Mouse (Mus musculus) bone marrow macrophage, adult 2 months (primary cell): ENCODE data around the gene Cabp7. TPM values are rescaled to one million over a fixed set of nuclear protein-coding genes. Genes with fewer than 3 reads are reported as not detected.
"Not testable (repeated sequence)": the region's sequence is repeated elsewhere in the genome, so short reads cannot be mapped to it uniquely, and the experiment has no call there.

Experiments used
- H3K27ac ChIP-seq: 2 replicates; pipeline ENCODE4 v1.5.1; 2012; ENCODE audit warnings: low read depth, low read length; ENCODE audit not compliant: insufficient read depth
- H3K4me1 ChIP-seq: 2 replicates; pipeline ENCODE4 v1.6.1; 2012; ENCODE audit warnings: low read length; ENCODE audit not compliant: control insufficient read depth, insufficient read depth
- H3K4me3 ChIP-seq: 2 replicates; pipeline ENCODE4 v1.5.1; 2012; ENCODE audit warnings: mild to moderate bottlenecking, low read length, moderate library complexity; ENCODE audit not compliant: insufficient read depth
- CTCF ChIP-seq: IDR thresholded peaks from 2 replicates; pipeline ENCODE4 v1.5.1; 2012; ENCODE audit warnings: low read depth, mild to moderate bottlenecking, low read length, moderate library complexity
- POLR2A ChIP-seq: IDR thresholded peaks from 2 replicates; pipeline ENCODE4 v1.6.1; 2012; ENCODE audit warnings: mild to moderate bottlenecking, low read depth, low read length, borderline replicate concordance
- polyA plus RNA-seq: library from polyadenylated mRNA; stranded (reverse); fragments of >200 nt; gene quantifications from 2 replicates; pipeline ENCODE4 v1.2.4, GENCODE M21; 2012; ENCODE audit not compliant: missing spikeins, insufficient read depth, insufficient read length

Gene Cabp7
- polyA plus RNA-seq, 1 experiment, result not detected

- Histone ChIP-seq H3K4me1 (peaks cover 23% of the 10 kb centered on the region), H3K4me3 (no peak overlapping the region), H3K27ac (peak overlapping the region; percentile 65)
- no peak for TF ChIP-seq POLR2A
- TF ChIP-seq CTCF, result no peak
Measured at GRCm38 (mm10) chr11:4714727-4715126, 31.9 kb downstream of the Cabp7 start.

- Histone ChIP-seq H3K4me3 (no peak overlapping the region), H3K27ac (no peak overlapping the region), H3K4me1 (peaks cover 17% of the 10 kb centered on the region)
- no peak for TF ChIP-seq POLR2A
- no peak for TF ChIP-seq CTCF
Measured at GRCm38 (mm10) chr11:4712822-4713221, 33.8 kb downstream of the Cabp7 start.

GRCm38 (mm10) chr11:4710188-4710587 is 36.4 kb downstream of the Cabp7 start:
- peaks cover 23% of the 10 kb centered on the region for H3K4me1 ChIP-seq
- not testable (repeated sequence) for H3K27ac ChIP-seq, H3K4me3 ChIP-seq

- no peak for TF ChIP-seq CTCF
- no peak for TF ChIP-seq POLR2A
- Histone ChIP-seq H3K27ac (peak overlapping the region; percentile 66), H3K4me1 (peaks cover 11% of the 10 kb centered on the region; the same call in 1 of the 2 replicates), H3K4me3 (peak overlapping the region; percentile 96)
Measured at GRCm38 (mm10) chr11:4705178-4705577, 41.4 kb downstream of the Cabp7 start.

GRCm38 (mm10) chr11:4704072-4704964 is 42.3 kb downstream of the Cabp7 start, which contains the start of the genes Uqcr10 and Zmat5:
Uqcr10 (minus strand) TSS chr11:4704342.
Zmat5 (plus strand) TSS chr11:4704678.
- Histone ChIP-seq H3K27ac (peak within 1 kb of the TSS; percentile 80), H3K4me3 (peak within 1 kb of the TSS; percentile 96)
- TF ChIP-seq CTCF, result no peak
- 0 out of 2 replicates have a peak, but pooled peaks have one; percentile 33 for TF ChIP-seq POLR2A

GRCm38 (mm10) chr11:4703688-4704071 is 42.9 kb downstream of the Cabp7 start:
- Histone ChIP-seq H3K27ac (peak overlapping the region; percentile 80), H3K4me1 (peaks cover 11% of the 10 kb centered on the region; the same call in 1 of the 2 replicates), H3K4me3 (peak overlapping the region; percentile 94)
- TF ChIP-seq POLR2A (no peak), CTCF (no peak)

More at GRCm38 (mm10) chr11:4704072-4704964, 42.3 kb downstream of the Cabp7 start, which contains the start of the genes Uqcr10 and Zmat5:
- peaks cover 11% of the 10 kb centered on the region; the same call in 1 of the 2 replicates for H3K4me1 ChIP-seq

- H3K27ac ChIP-seq, result no peak overlapping the region
Measured at GRCm38 (mm10) chr11:4700726-4701125, 45.9 kb downstream of the Cabp7 start.

GRCm38 (mm10) chr11:4697043-4697983 is 49.3 kb downstream of the Cabp7 start:
- no peaks in the 10 kb centered on the region for H3K4me1 ChIP-seq
- H3K27ac ChIP-seq, result no peak overlapping the region
- 0 out of 2 replicates have a peak, but pooled peaks have one; percentile 23 for TF ChIP-seq CTCF
- no peak for TF ChIP-seq POLR2A
- H3K4me3 ChIP-seq, result no peak overlapping the region

More at GRCm38 (mm10) chr11:4700726-4701125, 45.9 kb downstream of the Cabp7 start:
- TF ChIP-seq CTCF, result no peak
- TF ChIP-seq POLR2A, result no peak
- H3K4me3 ChIP-seq, result no peak overlapping the region
- 0 out of 2 replicates have a peak, but pooled peaks cover 3% of the 10 kb centered on the region for H3K4me1 ChIP-seq

GRCm38 (mm10) chr11:4692162-4692561 is 54.4 kb downstream of the Cabp7 start:
- H3K4me3 ChIP-seq, result no peak overlapping the region
- H3K4me1 ChIP-seq, result no peaks in the 10 kb centered on the region
- no peak for TF ChIP-seq POLR2A
- TF ChIP-seq CTCF, result no peak
- no peak overlapping the region for H3K27ac ChIP-seq
